Mouse (Mus musculus): ENCODE measurements at regions not wholly inside any gene's neighbourhood (a gene's known extent, or its start where the extent isn't known, plus 50 kb on each side); places are given as distances from the start of the nearest gene placed in this dataset.
"Not testable (repeated sequence)": the region's sequence is repeated elsewhere in the genome, so short reads cannot be mapped to it uniquely, and the experiment has no call there.

DNA sequence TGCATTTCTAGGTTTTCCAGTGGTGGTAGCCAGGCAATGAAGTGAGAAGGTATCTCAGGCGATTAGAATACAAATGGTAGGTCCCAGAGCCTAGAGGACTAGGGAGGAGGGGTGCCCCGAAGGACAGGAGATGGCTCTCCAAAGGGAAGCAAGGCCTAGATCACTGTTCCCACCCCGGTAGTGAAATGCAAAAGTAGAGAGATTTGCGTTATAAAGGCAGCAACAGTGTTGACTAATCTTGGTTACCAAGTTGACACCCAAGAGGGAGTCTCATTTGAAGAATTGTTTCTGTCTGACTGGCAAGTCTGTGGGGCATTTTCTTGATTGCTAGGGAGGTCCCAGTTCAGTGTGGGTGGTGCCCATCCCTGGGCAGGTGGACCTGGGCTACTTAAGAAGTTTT is 278.8 kb downstream of the Diras2 start:
- Histone ChIP-seq H3K9ac (no peak overlapping the region), H3K27me3 (no peaks in the 10 kb centered on the region), H3K9me3 (no peaks in the 10 kb centered on the region), H3K4me3 (no peak overlapping the region), H3K36me3 (no peaks in the 10 kb centered on the region), H3K4me2 (replicated peaks) (no peak overlapping the region), H3K27ac (no peak overlapping the region), H3K4me1 (no peaks in the 10 kb centered on the region)
- WGBS: 56% methylated on average over 4 of the region's 4 CpGs
- ATAC-seq (ENCODE audit: low FRiP score, low read depth): no peak

DNA sequence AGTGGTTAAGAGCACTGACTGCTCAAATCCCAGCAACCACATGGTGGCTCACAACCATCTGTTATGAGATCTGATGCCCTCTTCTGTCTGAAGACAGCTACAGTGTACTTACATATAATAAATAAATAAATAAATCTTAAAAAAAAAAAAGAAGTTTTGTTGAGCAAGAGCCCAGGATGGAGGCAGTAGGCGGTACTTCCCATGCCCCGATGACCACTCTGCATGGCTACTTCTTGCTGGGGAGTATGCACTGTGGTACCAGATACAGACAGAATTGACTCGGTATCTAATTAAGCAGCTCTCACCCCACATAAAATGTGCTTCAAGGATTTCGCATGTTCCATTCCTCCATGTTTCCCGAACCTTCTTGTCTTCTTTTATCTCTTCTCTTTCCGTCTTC is 278.4 kb downstream of the Diras2 start:
- not testable (repeated sequence) for H3K27ac ChIP-seq; ATAC-seq (ENCODE audit: low FRiP score, low read depth); H3K27me3 ChIP-seq; H3K9me3 ChIP-seq; H3K9ac ChIP-seq; H3K4me1 ChIP-seq; H3K4me3 ChIP-seq; H3K4me2 ChIP-seq (replicated peaks); H3K36me3 ChIP-seq
- WGBS: 36% methylated on average over 6 of the region's 6 CpGs

DNA sequence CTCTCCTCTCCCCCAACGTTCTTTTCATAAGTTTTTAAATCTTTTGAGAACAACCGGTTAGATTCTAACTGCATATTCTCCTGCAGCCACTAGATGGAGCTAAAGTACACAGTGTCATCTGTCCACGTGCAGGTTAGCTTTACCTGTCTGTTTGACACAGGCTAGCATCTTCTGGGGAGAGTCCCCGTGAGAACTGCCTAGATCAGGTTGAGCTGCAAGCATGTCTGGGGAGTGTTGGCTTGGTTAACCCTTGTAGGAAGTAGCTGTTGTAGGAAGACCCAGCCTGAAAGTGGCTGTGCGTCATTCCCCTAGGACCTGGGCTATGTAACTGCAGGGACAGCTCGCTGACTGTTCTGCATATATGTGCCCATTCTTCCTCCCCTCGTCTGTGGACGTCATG is 277.9 kb downstream of the Diras2 start:
- Histone ChIP-seq H3K4me1 (no peaks in the 10 kb centered on the region), H3K27ac (no peak overlapping the region), H3K4me2 (replicated peaks) (no peak overlapping the region), H3K36me3 (no peaks in the 10 kb centered on the region), H3K27me3 (no peaks in the 10 kb centered on the region), H3K9ac (no peak overlapping the region), H3K9me3 (no peaks in the 10 kb centered on the region), H3K4me3 (no peak overlapping the region)
- whole genome bisulfite sequencing: 33% methylated on average over 8 of the region's 8 CpGs
- no peak for ATAC-seq (ENCODE audit: low FRiP score, low read depth)

DNA sequence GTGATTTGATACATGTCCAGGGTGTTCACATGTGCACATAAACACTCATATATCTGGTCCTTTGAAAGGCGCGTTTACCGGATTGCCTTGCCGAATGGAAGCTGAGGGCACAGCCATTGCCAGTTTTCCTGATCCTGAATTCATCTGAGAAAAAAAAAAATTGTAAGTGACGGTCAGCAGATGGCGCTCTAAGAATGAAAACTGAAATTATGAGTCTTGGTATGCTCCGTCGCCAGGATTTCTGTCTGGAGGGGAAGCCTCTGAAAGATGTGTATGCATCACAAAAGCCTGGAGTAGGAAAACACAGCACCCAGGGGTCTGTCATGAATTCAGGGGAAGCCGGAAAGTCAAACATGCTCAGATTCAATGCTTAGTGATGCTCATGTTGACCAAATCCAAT is 276.9 kb downstream of the Diras2 start:
- no peak overlapping the region for H3K9ac ChIP-seq
- H3K4me1 ChIP-seq: peaks cover 8% of the 10 kb centered on the region; the same call in 1 of the 2 replicates
- 11% methylated on average over 9 of the region's 9 CpGs for WGBS
- H3K27me3 ChIP-seq: no peaks in the 10 kb centered on the region
- H3K9me3 ChIP-seq: no peaks in the 10 kb centered on the region
- ATAC-seq (ENCODE audit: low FRiP score, low read depth): no peak
- no peaks in the 10 kb centered on the region for H3K36me3 ChIP-seq
- H3K4me3 ChIP-seq: no peak overlapping the region
- no peak overlapping the region for H3K4me2 ChIP-seq (replicated peaks)
- no peak overlapping the region for H3K27ac ChIP-seq

DNA sequence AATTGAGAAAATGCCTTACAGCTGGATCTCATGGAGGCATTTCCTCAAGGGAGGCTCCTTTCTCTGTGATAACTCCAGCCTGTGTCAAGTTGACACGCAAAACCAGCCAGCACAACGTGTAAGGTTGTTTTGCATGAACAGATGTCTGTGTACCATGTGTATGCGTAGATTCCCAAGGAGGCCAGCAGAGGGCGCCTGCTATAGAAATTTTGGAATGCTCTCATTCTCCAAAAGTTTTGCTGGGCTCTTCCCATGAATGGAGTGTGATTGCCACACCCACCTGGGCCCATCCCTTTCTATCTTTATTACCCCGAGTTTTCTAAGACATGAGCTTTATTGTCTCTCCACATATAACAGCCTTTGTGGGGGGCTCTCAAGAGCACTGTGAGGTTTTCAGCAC is 275.4 kb downstream of the Diras2 start:
- WGBS: 68% methylated on average over 5 of the region's 5 CpGs
- Histone ChIP-seq H3K27ac (no peak overlapping the region), H3K4me3 (no peak overlapping the region), H3K36me3 (no peaks in the 10 kb centered on the region), H3K9me3 (no peaks in the 10 kb centered on the region), H3K4me2 (replicated peaks) (no peak overlapping the region), H3K4me1 (peaks cover 17% of the 10 kb centered on the region; the same call in 1 of the 2 replicates), H3K9ac (no peak overlapping the region), H3K27me3 (no peaks in the 10 kb centered on the region)
- ATAC-seq (ENCODE audit: low FRiP score, low read depth): no peak

DNA sequence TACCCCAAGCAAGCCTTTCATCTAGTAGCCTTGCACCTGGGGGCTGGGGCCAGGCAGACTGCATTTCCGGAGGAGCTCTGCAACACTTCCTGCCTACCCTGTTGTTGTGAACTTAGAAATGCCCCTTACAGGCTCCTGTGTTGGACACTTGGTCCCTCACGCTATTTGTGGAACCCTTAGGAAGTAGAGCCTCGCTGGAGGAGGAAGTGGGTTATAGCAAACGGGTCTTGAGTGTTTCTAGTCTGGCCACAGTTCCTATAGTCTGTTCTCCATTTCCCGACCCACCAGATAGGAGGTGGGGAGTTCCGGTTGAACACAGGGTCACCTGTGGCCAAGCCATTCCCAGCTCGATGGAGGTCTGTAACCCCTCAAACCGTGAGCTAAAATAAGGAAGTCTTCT is 272.7 kb downstream of the Diras2 start:
- Histone ChIP-seq H3K4me3 (no peak overlapping the region), H3K9ac (no peak overlapping the region), H3K4me1 (peaks cover 17% of the 10 kb centered on the region; the same call in 1 of the 2 replicates), H3K27me3 (no peaks in the 10 kb centered on the region), H3K9me3 (no peaks in the 10 kb centered on the region), H3K4me2 (replicated peaks) (no peak overlapping the region), H3K36me3 (no peaks in the 10 kb centered on the region), H3K27ac (no peak overlapping the region)
- ATAC-seq (ENCODE audit: low FRiP score, low read depth): no peak
- WGBS: 77% methylated on average over 8 of the region's 8 CpGs

DNA sequence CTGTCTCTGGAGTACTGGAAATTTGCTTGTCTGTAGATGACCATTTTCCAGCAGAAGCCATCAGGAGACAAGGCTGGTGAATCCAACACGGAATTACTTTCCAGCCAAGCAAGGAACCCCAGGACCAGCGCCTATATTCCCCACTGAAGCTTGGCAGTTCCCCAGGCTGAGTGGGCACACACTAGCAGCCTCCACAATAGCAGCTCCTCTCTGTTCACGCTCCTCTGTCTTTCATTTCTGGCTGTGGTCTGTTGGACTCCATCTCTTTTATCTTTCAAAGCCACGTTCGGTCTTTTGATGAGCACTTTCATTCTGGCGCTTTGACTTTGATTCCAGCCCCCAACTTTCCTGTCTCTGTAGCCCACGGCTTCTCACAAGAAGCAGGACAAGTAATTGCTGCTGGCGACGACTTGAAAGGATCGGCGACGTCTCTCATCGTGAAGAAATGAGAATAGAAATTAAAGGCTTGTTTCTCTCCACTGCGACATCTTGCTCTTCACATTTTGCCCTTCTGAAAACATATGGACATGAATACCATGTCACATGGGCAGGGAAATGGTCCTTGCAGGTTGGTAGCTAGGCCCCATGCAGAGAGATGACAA is 268.0 kb downstream of the Diras2 start:
- no peaks in the 10 kb centered on the region for H3K27me3 ChIP-seq
- no peak overlapping the region for H3K4me3 ChIP-seq
- no peak overlapping the region for H3K4me2 ChIP-seq (replicated peaks)
- peaks cover 17% of the 10 kb centered on the region; the same call in 1 of the 2 replicates for H3K4me1 ChIP-seq
- 91% methylated on average over 14 of the region's 14 CpGs for WGBS
- H3K9me3 ChIP-seq: no peaks in the 10 kb centered on the region
- no peak overlapping the region for H3K27ac ChIP-seq
- no peak for ATAC-seq (ENCODE audit: low FRiP score, low read depth)
- H3K9ac ChIP-seq: no peak overlapping the region
- no peaks in the 10 kb centered on the region for H3K36me3 ChIP-seq

DNA sequence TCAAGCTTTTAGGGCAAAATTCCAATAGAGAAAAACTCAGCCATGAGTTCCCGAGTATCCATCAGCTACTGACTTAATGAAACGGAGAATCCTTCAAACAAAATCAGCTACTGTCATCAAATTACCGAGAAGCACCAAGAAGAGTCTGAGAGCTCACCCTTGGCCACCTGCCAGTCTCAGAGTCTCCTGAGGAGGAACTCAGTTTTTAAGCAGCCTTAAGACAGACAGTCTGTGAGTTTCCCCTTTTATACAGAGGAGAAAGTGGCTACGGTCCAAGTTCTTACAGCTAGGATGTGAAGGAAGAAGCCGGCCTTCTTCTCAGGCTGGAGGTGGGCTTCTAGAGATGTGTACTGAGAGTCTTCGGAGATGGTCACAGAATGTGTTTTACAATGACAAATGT is 262.8 kb downstream of the Diras2 start:
- 61% methylated on average over 6 of the region's 6 CpGs for WGBS
- H3K4me1 ChIP-seq: peaks cover 7% of the 10 kb centered on the region

DNA sequence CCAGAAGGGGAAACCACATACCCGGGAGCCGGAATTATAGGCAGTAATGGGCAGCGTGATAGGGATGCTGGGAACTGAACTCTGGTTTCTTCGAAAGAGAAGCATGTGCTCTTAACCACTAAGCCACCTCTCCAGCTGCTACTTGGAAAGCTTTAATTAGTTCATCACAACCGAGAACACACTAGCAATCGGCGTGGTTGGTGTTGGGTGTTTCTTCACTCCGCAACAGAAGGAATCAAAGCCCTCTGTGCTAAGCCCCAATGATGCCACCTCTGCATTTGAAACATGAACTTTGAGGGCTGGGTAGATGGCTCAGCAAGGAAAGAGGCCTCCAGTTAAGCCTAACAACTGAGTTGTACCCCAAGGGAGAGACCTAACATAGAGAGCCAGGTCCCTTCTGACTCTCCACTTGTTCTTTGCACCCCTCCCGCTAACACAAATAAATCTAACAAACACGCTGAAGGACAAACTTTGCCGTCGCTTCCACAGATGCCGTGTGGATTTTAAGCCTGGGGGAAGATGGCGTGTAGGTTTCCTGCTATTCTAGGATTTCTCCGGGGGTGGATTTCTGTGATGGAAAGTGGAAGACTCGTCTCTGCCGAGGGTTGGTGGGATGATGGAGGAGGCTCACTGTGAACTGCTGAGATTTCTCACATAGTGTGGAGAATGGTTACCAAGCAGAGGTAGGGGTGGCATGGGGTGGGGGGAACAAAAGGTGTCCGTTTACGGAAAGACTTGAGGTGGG is 257.4 kb downstream of the Diras2 start:
- no peak overlapping the region for H3K9ac ChIP-seq
- no peak for ATAC-seq (ENCODE audit: low FRiP score, low read depth)
- H3K4me1 ChIP-seq: 0 out of 2 replicates have a peak, but pooled peaks cover 1% of the 10 kb centered on the region
- no peaks in the 10 kb centered on the region for H3K36me3 ChIP-seq
- H3K4me2 ChIP-seq (replicated peaks): no peak overlapping the region
- H3K27me3 ChIP-seq: peaks cover 13% of the 10 kb centered on the region; the same call in 1 of the 2 replicates
- no peak overlapping the region for H3K4me3 ChIP-seq
- no peak overlapping the region for H3K27ac ChIP-seq
- 81% methylated on average over 19 of the region's 19 CpGs for WGBS
- no peaks in the 10 kb centered on the region for H3K9me3 ChIP-seq

More for the DNA sequence above, 262.8 kb downstream of the Diras2 start:
- Histone ChIP-seq H3K27ac (no peak overlapping the region), H3K36me3 (no peaks in the 10 kb centered on the region), H3K4me2 (replicated peaks) (no peak overlapping the region), H3K9ac (no peak overlapping the region), H3K4me3 (no peak overlapping the region), H3K9me3 (no peaks in the 10 kb centered on the region), H3K27me3 (no peaks in the 10 kb centered on the region)
- no peak for ATAC-seq (ENCODE audit: low FRiP score, low read depth)

DNA sequence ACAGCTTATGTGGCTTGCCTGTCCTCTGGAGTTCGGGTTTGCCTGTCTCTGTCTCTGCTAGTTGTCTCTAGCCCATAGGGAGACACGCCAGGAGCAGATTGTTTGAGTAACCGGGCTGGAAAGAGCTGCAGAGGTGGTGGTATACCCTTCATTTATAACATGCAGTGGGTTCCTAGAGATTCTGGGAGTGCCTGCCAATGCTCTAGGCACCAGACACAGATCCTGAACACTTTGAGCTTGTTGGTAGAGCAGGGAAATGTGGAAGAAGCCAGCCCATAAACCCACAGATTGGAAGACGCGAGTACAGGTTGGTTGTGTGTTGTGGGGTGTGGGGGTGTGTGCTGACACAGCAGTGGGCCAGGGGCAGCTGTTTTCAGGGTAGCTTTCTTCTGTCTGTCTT is 255.9 kb downstream of the Diras2 start:
- WGBS: 75% methylated on average over 5 of the region's 5 CpGs
- no peak overlapping the region for H3K4me2 ChIP-seq (replicated peaks)
- peaks cover 4% of the 10 kb centered on the region for H3K9me3 ChIP-seq
- no peak overlapping the region for H3K27ac ChIP-seq
- H3K27me3 ChIP-seq: peaks cover 13% of the 10 kb centered on the region; the same call in 1 of the 2 replicates
- no peaks in the 10 kb centered on the region for H3K36me3 ChIP-seq
- H3K4me3 ChIP-seq: no peak overlapping the region
- ATAC-seq (ENCODE audit: low FRiP score, low read depth): no peak
- no peak overlapping the region for H3K9ac ChIP-seq
- H3K4me1 ChIP-seq: no peaks in the 10 kb centered on the region

DNA sequence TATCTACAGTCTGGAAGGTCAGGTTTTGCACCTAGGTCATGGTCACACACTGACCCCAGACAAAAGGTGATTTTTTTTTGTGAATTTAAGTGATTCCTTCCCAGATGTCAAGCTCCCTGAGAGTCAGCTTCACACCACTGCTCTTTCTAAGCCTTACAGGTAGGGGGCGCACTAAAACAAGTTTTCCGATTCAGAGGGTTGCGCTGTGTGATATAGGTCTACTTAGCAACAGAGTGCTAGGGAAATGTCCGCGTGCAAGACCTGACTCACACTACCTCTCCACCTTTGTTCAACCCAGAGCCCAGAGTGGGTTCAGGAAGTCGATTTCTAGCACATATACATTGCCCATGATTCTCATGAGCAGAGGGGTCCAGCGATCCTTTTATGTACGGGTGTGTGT is 255.4 kb downstream of the Diras2 start:
- Histone ChIP-seq H3K27ac (no peak overlapping the region), H3K9ac (no peak overlapping the region), H3K9me3 (peaks cover 4% of the 10 kb centered on the region), H3K4me1 (no peaks in the 10 kb centered on the region), H3K36me3 (no peaks in the 10 kb centered on the region), H3K4me2 (replicated peaks) (peak overlapping the region; percentile 45), H3K4me3 (no peak overlapping the region), H3K27me3 (peaks cover 13% of the 10 kb centered on the region; the same call in 1 of the 2 replicates)
- 8% methylated on average over 8 of the region's 8 CpGs for WGBS
- no peak for ATAC-seq (ENCODE audit: low FRiP score, low read depth)

DNA sequence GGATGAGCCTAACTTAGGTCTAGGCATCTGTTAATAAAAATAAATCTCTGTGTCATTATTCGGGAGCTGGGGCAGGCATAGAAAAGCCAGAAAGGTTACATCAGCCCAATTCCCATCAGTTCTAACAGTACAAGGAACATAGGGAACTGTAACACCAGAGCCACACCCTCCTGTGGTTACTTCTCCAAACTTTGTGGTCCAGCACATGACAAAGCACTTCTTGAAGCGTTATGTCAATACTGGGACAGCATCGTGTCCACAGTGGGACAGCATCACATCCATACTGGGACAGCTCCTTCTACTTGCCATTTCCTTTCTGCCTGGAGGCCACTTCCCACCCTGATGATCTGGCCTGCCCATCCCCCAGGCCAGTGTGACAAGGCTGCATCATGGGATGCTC is 253.9 kb downstream of the Diras2 start:
- Histone ChIP-seq H3K4me2 (replicated peaks) (no peak overlapping the region), H3K9me3 (peaks cover 4% of the 10 kb centered on the region), H3K4me3 (no peak overlapping the region), H3K9ac (no peak overlapping the region), H3K27me3 (peaks cover 13% of the 10 kb centered on the region; the same call in 1 of the 2 replicates), H3K4me1 (no peaks in the 10 kb centered on the region), H3K27ac (no peak overlapping the region), H3K36me3 (no peaks in the 10 kb centered on the region)
- no peak for ATAC-seq (ENCODE audit: low FRiP score, low read depth)
- 89% methylated on average over 3 of the region's 3 CpGs for WGBS

DNA sequence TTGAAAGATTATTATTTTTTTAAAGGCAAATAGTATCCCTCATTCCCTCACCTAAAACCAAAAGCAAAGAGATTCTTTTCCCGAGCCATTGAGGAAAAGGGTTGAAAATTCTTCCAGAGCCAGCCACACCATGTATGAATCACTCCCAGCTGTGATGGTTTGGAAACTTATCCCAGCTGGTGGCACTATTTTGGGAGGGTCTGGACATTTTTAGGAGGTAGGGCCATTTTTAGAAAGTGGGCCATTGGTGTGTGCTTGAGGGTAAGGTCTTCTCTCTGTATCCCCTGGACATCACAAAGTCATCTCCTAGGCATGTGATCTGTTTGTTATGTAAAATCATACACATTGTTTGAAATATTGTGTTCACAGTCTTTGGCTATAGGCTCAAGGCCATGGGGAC is 252.2 kb downstream of the Diras2 start:
- Histone ChIP-seq H3K9me3 (peaks cover 4% of the 10 kb centered on the region), H3K27ac (no peak overlapping the region), H3K36me3 (no peaks in the 10 kb centered on the region), H3K4me3 (no peak overlapping the region), H3K4me1 (no peaks in the 10 kb centered on the region), H3K27me3 (peaks cover 13% of the 10 kb centered on the region; the same call in 1 of the 2 replicates), H3K4me2 (replicated peaks) (no peak overlapping the region), H3K9ac (no peak overlapping the region)
- WGBS: 67% methylated on average over 1 of the region's 1 CpGs
- ATAC-seq (ENCODE audit: low FRiP score, low read depth): no peak
